ENCODE assay signal across 7 mouse cellular contexts in the genomic region with DNA sequence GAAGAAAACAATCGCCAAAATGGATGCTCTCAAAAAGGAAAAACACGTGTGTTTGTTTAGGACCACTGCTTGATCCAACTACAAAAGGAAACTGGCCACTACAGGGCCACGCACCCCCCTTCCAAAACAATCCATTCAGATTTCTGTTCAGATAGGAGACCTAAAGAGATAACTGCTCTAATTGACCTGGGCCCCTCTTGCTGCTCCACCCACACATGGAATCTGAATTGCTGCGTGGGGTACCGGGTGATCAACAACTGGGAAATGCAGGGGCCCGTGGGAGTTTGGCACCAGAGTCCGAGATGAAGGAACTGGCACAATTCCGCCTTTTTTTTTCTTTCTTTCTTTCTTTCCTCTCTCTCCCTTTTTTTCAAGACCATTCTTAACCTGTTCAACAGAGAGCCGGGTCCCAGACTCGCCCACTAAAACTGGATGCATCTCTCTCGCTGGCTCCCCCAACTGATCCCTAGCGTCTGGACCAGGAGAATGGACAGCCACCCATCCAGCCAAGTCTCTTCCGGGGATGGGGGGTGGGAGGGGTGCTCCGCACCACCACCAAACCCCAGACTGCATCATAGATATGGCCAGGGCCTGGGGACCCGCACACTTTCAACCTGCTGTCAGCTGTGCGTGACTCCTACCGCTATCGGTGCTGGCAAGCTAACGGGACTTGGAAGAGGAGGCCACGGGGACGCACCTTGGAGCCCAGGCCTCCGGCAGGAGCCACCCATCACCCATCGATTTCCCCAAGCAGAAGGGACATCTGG. TPM values are rescaled to one million over a fixed set of nuclear protein-coding genes. Genes with fewer than 3 reads are reported as not detected.
DNase-seq lines count a peak whose midpoint lies in the region; ATAC-seq lines count a peak whose summit lies in the region.

No protein-coding gene starts in this region.

- H3K9ac ChIP-seq in hindbrain, embryonic 11.5 days (ENCODE audit: low read depth, low read length): no peak overlapping the region
- H3K9ac ChIP-seq in midbrain, embryonic 13.5 days (replicated peaks): no peak overlapping the region; the same call in 1 of the 2 replicates

- H3K4me2 ChIP-seq in hindbrain, embryonic 11.5 days (replicated peaks; ENCODE audit: low read depth, low read length): peak overlapping the region; percentile 91
- H3K4me2 ChIP-seq in midbrain, embryonic 13.5 days (replicated peaks): peak overlapping the region; percentile 97

- WGBS in hindbrain, embryonic 11.5 days: 2% methylated on average over 23 of the region's 23 CpGs
- 2% methylated on average over 23 of the region's 23 CpGs for WGBS in midbrain, embryonic 13.5 days

- peak overlapping the region; percentile 66 for H3K4me3 ChIP-seq in brown adipose tissue, adult 24 weeks (ENCODE audit: insufficient read depth, low read depth, low read length)
- H3K4me3 ChIP-seq in hindbrain, embryonic 11.5 days (ENCODE audit: low read depth, low read length): peak overlapping the region; percentile 59
- peak overlapping the region; percentile 64 for H3K4me3 ChIP-seq in midbrain, embryonic 13.5 days (replicated peaks)

- no peaks in the 10 kb centered on the region for H3K36me3 ChIP-seq in hindbrain, embryonic 11.5 days (ENCODE audit: control insufficient read depth, insufficient read depth, low read length)
- no peaks in the 10 kb centered on the region for H3K36me3 ChIP-seq in midbrain, embryonic 13.5 days

- no peak overlapping the region for H3K27ac ChIP-seq in brown adipose tissue, adult 24 weeks (replicated peaks; ENCODE audit: low read depth, low read length)
- H3K27ac ChIP-seq in hindbrain, embryonic 11.5 days (ENCODE audit: low read depth, low read length): no peak overlapping the region
- H3K27ac ChIP-seq in midbrain, embryonic 13.5 days: no peak overlapping the region

- H3K4me1 ChIP-seq in brown adipose tissue, adult 24 weeks (ENCODE audit: control insufficient read depth, insufficient read depth, insufficient read length, low read length): no peaks in the 10 kb centered on the region; the same call in 1 of the 2 replicates
- H3K4me1 ChIP-seq in hindbrain, embryonic 11.5 days (replicated peaks; ENCODE audit: control insufficient read depth, insufficient read depth, low read length): 0 out of 2 replicates have a peak, but pooled peaks cover 3% of the 10 kb centered on the region
- peaks cover 39% of the 10 kb centered on the region for H3K4me1 ChIP-seq in midbrain, embryonic 13.5 days (replicated peaks)

- no peak for ATAC-seq in hindbrain, embryonic 11.5 days (ENCODE audit: low FRiP score)
- no peak for ATAC-seq in midbrain, embryonic 13.5 days

- peak; percentile 37 for DNase-seq in layer of hippocampus, adult 9-11 months
- no peak for DNase-seq in layer of hippocampus, postnatal 25 days (ENCODE audit: extremely low spot score in 1 of 2, low spot score in 1 of 2)
- DNase-seq in hindbrain, embryonic 11.5 days (ENCODE audit: low spot score): peak; percentile 50
- no peak for DNase-seq in layer of hippocampus, adult 18-20 months (ENCODE audit: low spot score in 2 of 2)
- DNase-seq in cerebellum, adult 9-11 months: no peak

- H3K9me3 ChIP-seq in hindbrain, embryonic 11.5 days (ENCODE audit: control insufficient read depth, low read length): no peaks in the 10 kb centered on the region
- no peaks in the 10 kb centered on the region for H3K9me3 ChIP-seq in midbrain, embryonic 13.5 days

- H3K27me3 ChIP-seq in hindbrain, embryonic 11.5 days (ENCODE audit: control insufficient read depth, insufficient read depth, low read length): peaks cover 52% of the 10 kb centered on the region
- H3K27me3 ChIP-seq in midbrain, embryonic 13.5 days: peaks cover 80% of the 10 kb centered on the region

RNA-seq across cellular contexts. Expression of a gene that starts 43.2 kb away (rescaled TPM):
- total RNA-seq in layer of hippocampus, postnatal 25 days (2021): 10 to 100 TPM; 14.6 TPM
- 20.0 and 24.0 TPM in 2 replicates for polyA plus RNA-seq in brown adipose tissue, adult 24 weeks (2012; ENCODE audit: insufficient read depth, insufficient read length, missing spikeins)
- 27.5 and 27.8 TPM in 2 replicates for polyA plus RNA-seq in hindbrain, embryonic 11.5 days (2014; fragmentation: Nextera tagmentation; extraction: Ambion mirVana)
- 19.0 and 20.0 TPM in 2 replicates for polyA plus RNA-seq in midbrain, embryonic 13.5 days (2015; fragmentation: Nextera tagmentation; extraction: Ambion mirVana)
- 10 to 100 TPM; 16.3 TPM for total RNA-seq in layer of hippocampus, adult 18-20 months (2021)

Comparison
In these comparisons a context has a peak if more than half of its experiments do, and no peak if none do; other contexts are left out.
1. DNase-seq: peak in layer of hippocampus, adult 9-11 months (single experiment) and hindbrain, embryonic 11.5 days (single experiment); none in layer of hippocampus, postnatal 25 days (0 of 2), layer of hippocampus, adult 18-20 months (0 of 2) and cerebellum, adult 9-11 months (single experiment).
2. Peak in every context shown above with its lines, with median percentiles within 50 percentile points of each other: H3K4me3 ChIP-seq.